In genomic region chr1:66841938-66842337, GRCm38 (mm10) we compare ENCODE assay signal across 29 mouse cellular contexts. TPM values are rescaled to one million over a fixed set of nuclear protein-coding genes. Genes with fewer than 3 reads are reported as not detected.
A peak's percentile ranks its signal among the peaks of the same experiment; 100 is the strongest.
DNase-seq lines count a peak whose midpoint lies in the region; ATAC-seq and TF ChIP-seq lines count a peak whose summit lies in the region.
"Had no signal": no experiment of that assay in that cellular context is flagged by ENCODE, and none has a peak within 500 bp of the region (broad histone marks: within the 10 kb centered on the region; RNA-seq: fewer than 3 reads in every experiment).

No protein-coding gene starts in this region.

- no peak overlapping the region for H3K4me3 ChIP-seq in midbrain, embryonic 11.5 days (ENCODE audit: low read depth, low read length)
- no peak overlapping the region for H3K4me3 ChIP-seq in midbrain, postnatal 0 days (ENCODE audit: low read depth, low read length)
- H3K4me3 ChIP-seq: embryonic facial prominence, embryonic 10.5 days; embryonic facial prominence, embryonic 13.5 days; erythroblast, embryonic 14.5 days; forebrain, embryonic 12.5 days; gastrocnemius, adult 2 months; heart, embryonic 13.5 days; intestine, embryonic 15.5 days had no signal

- TF ChIP-seq POLR2A in brain, embryonic 14.5 days (IDR thresholded peaks at IDR 0.05; ENCODE audit: borderline replicate concordance, extremely low read depth, insufficient read depth, insufficient read length, poor library complexity, severe bottlenecking): no peak

- no peak overlapping the region for H3K4me2 ChIP-seq in midbrain, embryonic 11.5 days
- no peak overlapping the region for H3K4me2 ChIP-seq in midbrain, postnatal 0 days (ENCODE audit: low read depth, low read length, poor library complexity, severe bottlenecking)
- H3K4me2 ChIP-seq: embryonic facial prominence, embryonic 13.5 days; forebrain, embryonic 12.5 days; heart, embryonic 13.5 days; hindbrain, embryonic 14.5 days; intestine, embryonic 15.5 days had no signal

- H3K4me1 ChIP-seq in midbrain, embryonic 11.5 days (ENCODE audit: control insufficient read depth, insufficient read depth, low read length): no peaks in the 10 kb centered on the region
- H3K4me1 ChIP-seq in midbrain, postnatal 0 days (ENCODE audit: insufficient read depth, low read length): no peaks in the 10 kb centered on the region
- H3K4me1 ChIP-seq: embryonic facial prominence, embryonic 10.5 days; embryonic facial prominence, embryonic 13.5 days; forebrain, embryonic 12.5 days had no signal

- 78% methylated on average over 10 of the region's 10 CpGs for WGBS in midbrain, embryonic 11.5 days
- WGBS in midbrain, postnatal 0 days: 86% methylated on average over 10 of the region's 10 CpGs

- H3K9ac ChIP-seq in midbrain, embryonic 11.5 days (ENCODE audit: low read length): no peak overlapping the region
- no peak overlapping the region for H3K9ac ChIP-seq in midbrain, postnatal 0 days (replicated peaks; ENCODE audit: low read length, poor library complexity, severe bottlenecking)
- H3K9ac ChIP-seq: embryonic facial prominence, embryonic 13.5 days; forebrain, embryonic 12.5 days; heart, embryonic 13.5 days; hindbrain, embryonic 14.5 days; intestine, embryonic 15.5 days had no signal

- DNase-seq in midbrain, embryonic 11.5 days (ENCODE audit: low spot score, missing footprints): peak; percentile 62
- no peak for DNase-seq in midbrain, postnatal 0 days (ENCODE audit: low spot score)
- DNase-seq in brain, embryonic 14.5 days (ENCODE audit: low read depth): peak; percentile 26
- peak; percentile 36 for DNase-seq in induced T-regulatory cell, adult 2 months (ENCODE audit: low read depth)
- DNase-seq in urinary bladder, postnatal 14 days (ENCODE audit: low spot score): no peak
- DNase-seq in cerebellum, adult 9-11 months: no peak
- DNase-seq in cerebellum, adult 11 months: no peak
- DNase-seq: adrenal gland, postnatal 14 days; cerebellum, adult 8-10 months; cerebellum, postnatal 25 days; embryo, embryonic 11 days; gastrocnemius, adult 2 months; gastrocnemius, postnatal 14 days; heart, adult 18-20 months; heart, postnatal 14 days; kidney, adult 11 months had no signal

- no peak for ATAC-seq in midbrain, embryonic 11.5 days (ENCODE audit: low FRiP score)
- no peak for ATAC-seq in midbrain, postnatal 0 days (ENCODE audit: low FRiP score)
- ATAC-seq in neutrophil, adult 5-6 weeks (ENCODE audit: extremely low read depth, insufficient number of reproducible peaks, low FRiP score, poor library complexity, severe bottlenecking): peak; percentile 34; the same call in 1 of the 2 replicates
- ATAC-seq: forebrain, embryonic 16.5 days; hindbrain, postnatal 0 days; intestine, embryonic 15.5 days; Patski had no signal

- no peak overlapping the region for H3K27ac ChIP-seq in midbrain, embryonic 11.5 days (ENCODE audit: low read depth, low read length)
- no peak overlapping the region for H3K27ac ChIP-seq in midbrain, postnatal 0 days (ENCODE audit: low read depth, low read length)
- H3K27ac ChIP-seq: embryonic facial prominence, embryonic 10.5 days; embryonic facial prominence, embryonic 13.5 days; forebrain, embryonic 12.5 days; gastrocnemius, adult 2 months; hindbrain, embryonic 14.5 days; hindbrain, postnatal 0 days; intestine, embryonic 15.5 days had no signal

- no peaks in the 10 kb centered on the region for H3K27me3 ChIP-seq in midbrain, embryonic 11.5 days (ENCODE audit: control insufficient read depth, insufficient read depth, low read length)
- no peaks in the 10 kb centered on the region for H3K27me3 ChIP-seq in midbrain, postnatal 0 days (ENCODE audit: insufficient read depth, low read length)
- H3K27me3 ChIP-seq: CH12.LX; embryonic facial prominence, embryonic 13.5 days; forebrain, embryonic 12.5 days; heart, embryonic 13.5 days; intestine, embryonic 15.5 days; Patski had no signal

- TF ChIP-seq CTCF in midbrain, postnatal 0 days (IDR thresholded peaks at IDR 0.05): no peak
- TF ChIP-seq CTCF in brain, embryonic 14.5 days (IDR thresholded peaks at IDR 0.05; ENCODE audit: borderline replicate concordance, extremely low read depth, insufficient read depth, insufficient read length): no peak

- no peaks in the 10 kb centered on the region for H3K9me3 ChIP-seq in midbrain, embryonic 11.5 days (ENCODE audit: control insufficient read depth, low read length)
- H3K9me3 ChIP-seq in midbrain, postnatal 0 days (ENCODE audit: low read length): no peaks in the 10 kb centered on the region
- H3K9me3 ChIP-seq: embryonic facial prominence, embryonic 10.5 days; embryonic facial prominence, embryonic 13.5 days; forebrain, embryonic 12.5 days; G1E; heart, embryonic 13.5 days; intestine, embryonic 15.5 days had no signal

- no peaks in the 10 kb centered on the region for H3K36me3 ChIP-seq in midbrain, embryonic 11.5 days (ENCODE audit: control insufficient read depth, insufficient read depth, low read length)
- peaks cover 3% of the 10 kb centered on the region; the same call in 1 of the 2 replicates for H3K36me3 ChIP-seq in midbrain, postnatal 0 days (ENCODE audit: insufficient read depth, low read length)
- H3K36me3 ChIP-seq: forebrain, embryonic 12.5 days had no signal

RNA-seq across cellular contexts. Expression of gene Acadl, which starts 21.1 kb away (rescaled TPM):
- polyA plus RNA-seq in midbrain, embryonic 11.5 days (2014; fragmentation: Nextera tagmentation; extraction: Ambion mirVana): 54.1 and 61.4 TPM in 2 replicates
- 5.4 and 5.8 TPM in 2 replicates for total RNA-seq in midbrain, postnatal 0 days (2014; rRNA removed)
- 55.4 and 59.5 TPM in 2 replicates for polyA plus RNA-seq in midbrain, postnatal 0 days (2015; fragmentation: Nextera tagmentation; extraction: Ambion mirVana)
- polyA plus RNA-seq in brain, embryonic 14.5 days (2012; rRNA removed): 9.6 and 18.0 TPM in 2 replicates
- 28.1 and 29.6 TPM in 2 replicates for total RNA-seq in neutrophil, adult 5-6 weeks (2017)

RNA-seq across cellular contexts. Expression of gene Kansl1l, which starts 24.6 kb away (rescaled TPM):
- 7.8 and 10.7 TPM in 2 replicates for polyA plus RNA-seq in midbrain, embryonic 11.5 days (2014; fragmentation: Nextera tagmentation; extraction: Ambion mirVana)
- total RNA-seq in midbrain, postnatal 0 days (2014; rRNA removed): 20.8 and 20.9 TPM in 2 replicates
- polyA plus RNA-seq in midbrain, postnatal 0 days (2015; fragmentation: Nextera tagmentation; extraction: Ambion mirVana): 7.2 and 9.7 TPM in 2 replicates
- polyA plus RNA-seq in brain, embryonic 14.5 days (2012; rRNA removed): 14.0 TPM in 2 replicates
- 44.1 and 50.0 TPM in 2 replicates for total RNA-seq in neutrophil, adult 5-6 weeks (2017)

Comparison
In these comparisons a context has a peak if more than half of its experiments do, and no peak if none do; other contexts are left out.
1. DNase-seq: peak in midbrain, embryonic 11.5 days (single experiment), brain, embryonic 14.5 days (single experiment) and induced T-regulatory cell, adult 2 months (single experiment); none in midbrain, postnatal 0 days (single experiment), urinary bladder, postnatal 14 days (single experiment), cerebellum, adult 9-11 months (single experiment) and cerebellum, adult 11 months (single experiment).